Mouse (Mus musculus): ENCODE data around the gene Atp2c2.

DNA sequence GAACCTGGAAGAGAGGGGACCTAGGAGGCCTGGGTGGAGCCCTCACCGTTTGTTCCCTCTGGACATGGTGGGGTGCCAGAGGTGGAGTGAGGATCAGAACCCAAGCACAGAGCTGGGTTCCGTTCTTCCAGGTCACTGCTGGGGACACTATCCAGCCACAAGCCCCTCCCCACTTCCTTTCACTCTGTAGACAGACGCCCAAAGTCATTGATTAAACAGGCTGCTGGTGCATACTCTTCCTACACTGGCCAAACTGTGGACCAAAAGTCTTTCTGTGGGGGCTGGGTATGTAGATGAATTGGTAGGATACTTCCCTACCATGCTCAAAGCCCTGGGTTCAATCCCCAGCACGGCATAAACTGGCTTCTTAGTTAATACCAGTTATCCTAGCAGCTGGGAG is 7.8 kb upstream of the Atp2c2 start:
- TF ChIP-seq EP300 (optimal IDR thresholded peaks at IDR 0.05), result no peak
- TF ChIP-seq CTCF (IDR thresholded peaks at IDR 0.05; ENCODE audit: low read depth), result no peak
